Mouse (Mus musculus) left cerebral cortex, adult 18-20 months (tissue): ENCODE results near the gene Arhgef7. TPM values are rescaled to one million over a fixed set of nuclear protein-coding genes. Genes with fewer than 3 reads are reported as not detected.

Experiments
- DNase-seq, 2 experiments: peaks; one replicate each; pipeline ENCODE4 v3.0.0; 2021 to 2022; ENCODE audit warnings: low spot score in 2 of 2, mixed read lengths in 1 of 2
- total RNA-seq, 2 experiments: library from RNA; stranded (reverse); gene quantifications; 2 replicates each; pipeline ENCODE4 v1.2.3; 2021

Gene Arhgef7
- total RNA-seq, 2 experiments from 2014 or later: 116 to 119 TPM

GRCm38 (mm10) chr8:11710415-11710814, 17.1 kb upstream of the Arhgef7 start:
- no peak for DNase-seq

- DNase-seq: no peak
Observed at GRCm38 (mm10) chr8:11712244-11712643, 15.3 kb upstream of the Arhgef7 start.

GRCm38 (mm10) chr8:11717194-11717593, 10.3 kb upstream of the Arhgef7 start:
- DNase-seq: no peak

- no peak for DNase-seq
Observed at GRCm38 (mm10) chr8:11727273-11727650, 259 bp upstream of the Arhgef7 start.

GRCm38 (mm10) chr8:11728482-11729295, 1.2 kb downstream of the Arhgef7 start:
- DNase-seq: peak; percentile 32 to 49

GRCm38 (mm10) chr8:11730271-11730940, 2.9 kb downstream of the Arhgef7 start:
- no peak for DNase-seq

GRCm38 (mm10) chr8:11735672-11736235, 8.2 kb downstream of the Arhgef7 start:
- DNase-seq: no peak

- no peak for DNase-seq
Observed at GRCm38 (mm10) chr8:11737096-11737495, 9.6 kb downstream of the Arhgef7 start.

GRCm38 (mm10) chr8:11739082-11739481, 11.6 kb downstream of the Arhgef7 start:
- DNase-seq: no peak

- no peak for DNase-seq
Observed at GRCm38 (mm10) chr8:11740857-11741256, 13.3 kb downstream of the Arhgef7 start.

GRCm38 (mm10) chr8:11743580-11743979, 16.1 kb downstream of the Arhgef7 start:
- no peak for DNase-seq

- no peak for DNase-seq
Observed at GRCm38 (mm10) chr8:11746850-11747600, 19.5 kb downstream of the Arhgef7 start.

- DNase-seq: no peak
Observed at GRCm38 (mm10) chr8:11749472-11749871, 22.0 kb downstream of the Arhgef7 start.

- DNase-seq: no peak
Observed at GRCm38 (mm10) chr8:11752338-11752737, 24.8 kb downstream of the Arhgef7 start.

GRCm38 (mm10) chr8:11753155-11753941, 25.8 kb downstream of the Arhgef7 start:
- DNase-seq: no peak

- no peak for DNase-seq
Observed at GRCm38 (mm10) chr8:11754723-11755122, 27.2 kb downstream of the Arhgef7 start.

GRCm38 (mm10) chr8:11755873-11756272, 28.4 kb downstream of the Arhgef7 start:
- DNase-seq: peak; percentile 61 to 69

- DNase-seq: peak; percentile 89 to 92
Observed at GRCm38 (mm10) chr8:11757568-11758481, 30.3 kb downstream of the Arhgef7 start.

GRCm38 (mm10) chr8:11758482-11759281, 31.2 kb downstream of the Arhgef7 start:
- no peak for DNase-seq
